Mouse (Mus musculus) fat pad, adult 2 months (tissue): ENCODE results near the gene Esrp2.

Experiments used
- DNase-seq: peaks from one replicate; pipeline ENCODE4 v3.0.0-alpha.2; 2011; ENCODE audit warnings: low read depth, low spot score; ENCODE audit errors: extremely low read depth

Gene Esrp2

GRCm38 (mm10) chr8:106149025-106149424 is 12.3 kb upstream of the Esrp2 start:
- no peak for DNase-seq

GRCm38 (mm10) chr8:106147868-106148565 is 11.2 kb upstream of the Esrp2 start:
- no peak for DNase-seq

- no peak for DNase-seq
Measured at GRCm38 (mm10) chr8:106146014-106146413, 9.2 kb upstream of the Esrp2 start.

DNA sequence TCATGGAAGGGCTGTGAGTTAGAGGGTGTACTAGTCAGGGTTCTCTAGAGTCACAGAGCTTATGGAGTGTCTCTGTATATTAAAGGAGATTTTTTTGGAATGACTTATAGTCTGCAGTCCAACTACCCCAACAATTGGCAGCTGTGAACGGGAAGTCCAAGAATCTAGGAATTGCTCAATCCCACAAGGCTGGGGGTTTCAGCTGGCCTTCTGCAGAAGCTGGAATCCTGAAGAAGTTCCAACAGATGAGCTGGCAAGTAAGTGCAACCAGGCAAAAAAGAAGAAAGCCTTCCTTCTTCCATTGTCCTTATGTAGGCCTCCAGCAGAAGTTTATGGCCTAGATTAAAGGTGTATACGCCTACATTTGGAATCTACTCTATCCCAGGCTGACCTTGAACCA is 8.6 kb upstream of the Esrp2 start:
- DNase-seq = no peak

DNA sequence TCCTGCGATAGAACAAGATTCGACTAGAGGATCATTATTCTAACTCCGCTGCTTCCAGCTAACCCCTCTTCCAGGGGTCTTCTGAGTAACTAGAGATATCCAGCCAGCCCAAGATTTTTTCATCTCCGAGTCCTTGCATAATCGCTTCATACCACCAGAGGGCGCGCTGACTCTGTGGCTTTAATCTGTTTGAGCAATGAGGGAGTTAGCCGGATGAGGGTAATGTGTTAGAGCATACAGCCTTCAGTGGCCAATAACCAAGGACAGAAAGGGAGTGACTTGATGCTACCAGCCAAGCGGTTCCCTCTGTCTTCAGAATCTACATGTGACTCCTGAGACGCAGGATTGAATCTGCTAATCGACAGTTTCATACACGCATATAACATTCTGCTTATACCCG is 4.0 kb upstream of the Esrp2 start:
- DNase-seq = no peak

DNA sequence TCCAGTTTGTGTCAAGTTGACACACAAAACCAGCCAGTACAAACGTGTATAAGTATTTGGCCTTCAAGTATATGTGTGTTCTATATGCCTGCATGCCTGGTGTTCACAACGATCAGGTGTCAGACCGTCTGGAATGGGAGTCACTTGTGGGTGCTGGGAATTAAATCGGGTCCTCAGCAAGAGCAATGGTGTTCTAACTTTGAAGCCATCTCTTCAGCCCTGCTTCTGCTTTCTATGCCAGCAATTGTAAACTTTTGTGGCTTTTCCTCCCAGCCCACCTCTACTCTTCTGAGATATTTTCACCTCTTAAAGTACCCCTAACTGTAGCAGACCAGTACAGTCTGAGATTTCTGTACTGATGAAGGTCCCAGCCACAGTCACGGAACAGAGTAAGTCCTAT is 3.4 kb upstream of the Esrp2 start:
- no peak for DNase-seq

DNA sequence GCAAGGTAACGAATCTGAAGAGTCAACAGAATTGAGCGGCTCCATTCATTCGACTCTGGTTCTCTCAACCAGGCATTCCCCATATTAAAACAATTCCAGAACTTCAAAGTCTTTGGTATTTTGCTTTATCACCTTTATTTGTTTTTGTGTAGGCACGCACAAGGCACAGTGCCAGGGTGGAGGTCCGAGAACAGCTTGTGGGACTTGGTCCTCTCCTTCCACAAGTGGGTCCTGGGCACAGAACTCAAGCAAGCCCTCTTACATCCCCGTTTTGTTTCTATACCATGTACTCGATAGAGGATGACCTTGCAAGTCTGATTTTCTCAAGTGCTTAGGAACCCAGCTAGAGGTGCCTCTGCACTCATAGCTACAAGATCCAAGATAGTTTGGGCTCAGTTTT is 1.8 kb upstream of the Esrp2 start:
- DNase-seq = no peak

DNA sequence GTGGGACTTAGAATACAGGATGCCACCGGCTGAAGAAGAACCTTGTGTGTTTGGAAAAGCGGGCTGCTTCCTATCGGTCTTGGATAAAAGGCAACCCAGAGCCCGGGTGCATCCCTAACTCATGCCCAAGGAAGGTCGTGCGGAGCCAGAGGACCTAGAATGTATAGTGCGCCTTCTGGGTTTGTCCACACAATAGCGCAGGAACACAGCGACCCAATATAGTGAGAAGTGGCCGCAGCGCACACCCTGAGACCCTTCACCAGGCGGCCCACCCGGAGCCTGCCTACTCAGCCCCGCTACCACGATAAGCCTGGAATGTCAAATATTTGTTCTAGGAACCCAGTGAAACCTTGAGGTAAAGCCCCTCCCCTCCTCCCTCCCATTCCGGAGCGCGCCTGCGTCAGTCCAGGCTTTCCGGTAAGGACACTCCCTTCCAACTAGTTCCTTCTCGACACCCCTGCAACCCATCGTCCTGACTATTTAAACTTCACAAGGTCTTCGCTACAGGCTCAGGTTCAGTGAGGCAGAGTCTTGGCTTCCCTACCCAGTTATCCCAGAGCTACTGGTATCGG is 1.2 kb upstream of the Esrp2 start:
- no peak for DNase-seq

DNA sequence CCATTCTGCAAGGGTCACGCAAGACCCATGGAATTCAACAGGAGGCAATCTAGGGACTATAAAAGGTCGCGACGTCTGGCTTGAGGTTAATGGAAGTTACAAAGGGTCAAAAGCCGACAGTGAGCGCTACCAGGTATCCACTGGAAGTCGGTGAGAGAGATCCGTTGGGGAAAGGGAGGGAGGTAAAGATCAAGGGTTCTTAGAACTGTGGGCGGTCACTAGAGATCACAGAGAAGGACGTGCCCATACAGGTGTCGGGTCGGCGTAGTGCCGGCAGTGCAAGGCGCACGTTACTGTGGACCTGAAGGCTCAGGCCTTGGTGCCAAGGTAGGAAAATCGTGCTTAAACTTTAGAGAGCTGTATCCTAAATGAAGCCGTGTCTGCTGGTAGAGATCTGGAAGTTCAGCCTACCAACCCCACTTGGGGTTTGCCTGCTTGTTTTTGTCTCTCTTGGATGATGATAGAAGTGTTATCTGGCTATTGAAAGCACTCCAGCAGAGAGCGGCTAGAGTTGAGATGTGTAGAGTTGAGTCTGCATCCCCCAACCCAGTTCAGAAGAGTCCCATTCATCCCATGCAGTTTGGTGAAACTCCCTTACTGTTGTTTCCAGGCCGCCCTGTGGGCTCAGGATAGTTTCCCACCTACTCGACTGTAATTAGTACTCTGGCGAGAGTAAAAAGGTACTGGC is 588 bp upstream of the Esrp2 start:
- DNase-seq = no peak

DNA sequence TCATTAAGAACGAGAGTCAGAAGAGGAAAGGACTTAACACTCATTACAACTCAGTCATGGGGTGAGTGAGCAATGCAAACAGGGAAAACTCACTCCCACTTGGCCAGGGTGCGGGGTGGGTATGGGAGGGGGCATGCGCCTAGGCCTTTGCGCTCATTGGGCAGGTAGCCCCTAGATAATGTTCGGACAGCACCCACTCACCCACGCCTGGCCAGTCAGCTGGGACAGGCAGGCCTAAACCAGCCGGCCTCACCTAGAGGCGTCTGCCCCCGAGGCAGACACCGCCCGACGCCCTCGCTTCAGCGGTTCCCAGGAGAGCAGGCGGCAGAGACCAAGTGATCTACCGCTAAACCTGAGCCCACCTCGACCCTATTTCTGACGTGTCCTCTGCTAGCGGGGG is 1.1 kb downstream of the Esrp2 start:
- no peak for DNase-seq

DNA sequence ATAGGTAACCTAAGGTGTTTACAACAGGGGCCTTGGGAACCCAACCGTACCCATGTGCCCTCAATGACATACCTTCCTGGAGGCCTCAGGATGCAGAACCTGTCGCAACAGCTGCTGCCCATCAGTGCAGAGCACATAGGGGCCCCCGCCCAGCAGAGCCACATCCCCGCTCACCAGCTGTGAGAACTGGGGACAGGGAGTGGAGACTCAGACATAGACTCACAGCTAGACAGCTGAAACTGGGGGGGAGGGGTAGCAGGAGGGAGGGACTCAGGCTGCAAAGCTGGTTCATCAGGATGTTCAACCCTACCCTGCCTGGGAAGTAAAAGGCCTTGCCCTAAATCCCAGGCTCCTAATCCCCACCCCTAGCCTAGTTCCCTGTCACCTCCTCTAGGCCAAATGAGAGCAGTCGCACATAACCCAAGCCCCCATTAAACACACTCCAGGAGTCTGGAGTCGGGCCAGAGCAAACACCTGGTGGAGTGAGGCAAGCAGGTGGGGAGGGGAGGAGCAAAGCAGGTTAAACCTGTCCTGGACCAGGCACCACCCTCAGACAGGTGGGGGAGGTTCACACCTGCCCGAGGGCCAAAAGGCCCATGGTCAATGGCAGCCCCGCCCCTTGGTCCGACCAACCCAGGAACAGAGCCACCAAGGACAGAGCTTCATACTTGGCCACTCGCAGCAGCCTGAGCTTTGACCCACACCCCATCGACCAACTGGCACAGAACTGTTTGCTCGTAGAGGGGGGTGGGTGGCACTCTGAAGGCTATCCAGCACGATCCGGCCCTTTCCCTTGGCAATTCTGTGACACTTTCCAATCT is 1.8 kb downstream of the Esrp2 start:
- DNase-seq = peak; percentile 97

GRCm38 (mm10) chr8:106133946-106134345 is 2.8 kb downstream of the Esrp2 start:
- no peak for DNase-seq

GRCm38 (mm10) chr8:106133526-106133925 is 3.2 kb downstream of the Esrp2 start:
- DNase-seq = no peak

DNA sequence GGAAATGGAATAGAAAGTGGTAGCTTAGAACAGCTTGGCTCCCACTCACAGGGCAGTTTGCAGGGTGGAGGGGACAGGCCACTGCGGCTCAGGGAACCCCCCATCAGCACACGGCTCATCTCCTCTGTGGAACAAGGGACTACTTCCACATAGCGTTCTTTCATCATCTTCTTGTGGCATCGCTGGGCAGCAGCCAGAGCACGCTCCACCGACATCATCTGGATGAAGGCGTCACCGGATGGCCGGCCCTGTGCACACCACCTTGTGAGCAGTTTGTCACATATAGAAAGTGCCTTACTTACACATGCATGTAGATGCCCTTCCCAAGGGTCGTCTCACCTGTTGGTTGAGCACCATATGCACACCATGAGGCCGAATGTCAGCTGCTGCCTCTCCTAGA is 4.4 kb downstream of the Esrp2 start:
- no peak for DNase-seq

DNA sequence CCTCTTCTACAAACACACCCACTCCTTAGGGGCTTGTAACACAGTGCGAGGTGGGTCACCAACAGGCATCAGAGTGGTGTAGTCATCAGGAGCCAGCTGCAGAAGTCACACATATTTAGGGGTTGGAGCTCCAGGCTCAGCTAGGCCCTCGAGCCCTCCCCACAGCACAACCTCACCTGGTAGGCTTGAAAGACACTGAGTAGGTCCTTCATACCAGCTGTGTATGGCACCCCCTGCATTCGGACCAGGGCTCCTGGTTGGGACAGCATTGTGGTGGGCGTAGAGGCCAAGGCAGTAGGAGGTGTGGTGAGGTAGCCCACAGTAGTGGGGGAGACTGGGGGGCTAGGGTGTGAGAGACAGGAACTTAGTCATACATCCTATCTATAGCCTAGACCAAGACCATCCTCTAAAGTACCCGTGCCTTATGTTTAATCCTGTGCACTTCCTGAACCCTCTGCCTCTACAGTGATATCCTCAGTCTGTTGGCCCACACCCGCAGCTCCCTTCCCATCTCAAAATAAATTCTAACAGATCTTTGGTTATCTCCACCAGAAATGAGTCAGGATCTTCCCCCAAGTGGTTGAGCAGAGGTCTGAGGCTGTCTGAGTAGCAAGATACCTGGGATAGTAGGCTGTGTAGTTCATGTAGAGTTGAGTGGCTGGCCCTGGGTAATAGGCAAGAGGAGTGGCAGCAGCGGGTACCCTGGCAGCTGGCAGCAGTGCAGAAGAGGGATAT is 5.1 kb downstream of the Esrp2 start:
- DNase-seq = no peak

GRCm38 (mm10) chr8:106131021-106131420 is 5.8 kb downstream of the Esrp2 start:
- DNase-seq = no peak

- DNase-seq = no peak
Measured at GRCm38 (mm10) chr8:106130505-106130904, 6.3 kb downstream of the Esrp2 start.

DNA sequence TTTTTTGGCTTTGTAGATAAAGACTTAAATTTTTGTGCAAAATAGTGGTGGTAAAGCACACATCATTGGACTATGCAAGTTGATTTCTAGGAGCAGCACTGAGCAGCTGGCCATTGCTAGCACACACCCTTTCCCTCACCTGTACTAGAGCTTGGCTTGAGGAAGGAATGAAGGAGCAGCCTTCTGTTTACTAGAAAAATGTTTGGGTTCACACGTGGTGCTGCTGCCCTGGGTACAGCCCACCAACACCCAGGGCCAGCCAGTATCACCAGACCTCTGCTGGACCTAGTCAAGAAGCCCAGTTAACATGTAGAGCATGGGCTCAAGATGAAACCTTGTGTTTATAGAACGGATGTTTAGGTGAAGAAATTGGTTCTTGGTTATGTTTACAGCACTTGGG is 6.8 kb downstream of the Esrp2 start:
- no peak for DNase-seq

DNA sequence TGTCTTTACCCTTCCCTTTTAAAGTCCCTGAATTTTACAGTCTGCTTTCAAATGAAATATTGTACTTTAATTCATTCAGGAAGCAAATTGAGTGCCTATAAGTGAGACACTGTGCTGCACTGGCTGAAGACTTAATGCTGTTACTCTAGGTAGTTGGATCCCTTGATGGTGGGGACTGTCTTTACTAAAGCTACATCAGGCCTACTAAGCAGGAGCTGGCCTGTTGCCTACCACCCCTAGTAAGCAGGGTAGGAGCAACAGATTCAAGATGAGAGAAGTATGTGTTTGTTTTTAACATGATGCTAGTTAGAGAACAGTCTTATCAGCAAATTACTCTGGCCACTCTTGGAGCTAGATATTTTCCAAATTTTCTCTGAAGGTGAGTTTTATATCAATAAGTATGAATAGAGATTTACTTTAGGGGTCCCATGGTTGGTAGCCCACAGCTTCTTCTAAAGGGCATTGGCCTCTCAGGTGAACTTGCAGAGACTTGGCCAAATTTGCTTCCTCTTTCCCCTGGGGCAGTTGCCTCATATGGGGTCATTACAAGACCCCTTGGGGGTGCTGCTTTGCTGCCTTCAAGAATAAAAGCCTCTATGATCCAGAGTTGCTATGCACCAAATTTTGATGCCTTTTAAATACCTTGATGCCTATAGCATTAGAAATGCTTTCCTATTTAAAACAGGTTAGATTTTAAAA is 7.4 kb downstream of the Esrp2 start:
- no peak for DNase-seq

- DNase-seq = no peak
Measured at GRCm38 (mm10) chr8:106127882-106128410, 8.8 kb downstream of the Esrp2 start.
